Mouse (Mus musculus) MEL (cell line): ENCODE measurements around the gene Bglap2. TPM values are rescaled to one million over a fixed set of nuclear protein-coding genes. Genes with fewer than 3 reads are reported as not detected.
"Not testable (repeated sequence)": the region's sequence is repeated elsewhere in the genome, so short reads cannot be mapped to it uniquely, and the experiment has no call there.

Experiments
- DNase-seq: peaks from one replicate; pipeline ENCODE4 v3.0.0; 2011; ENCODE audit warnings: low read depth, low spot score
- H3K27ac ChIP-seq: 2 replicates; pipeline ENCODE4 v1.5.1; 2012; ENCODE audit warnings: low read depth, mild to moderate bottlenecking, control low read depth, low read length, moderate library complexity; ENCODE audit not compliant: control insufficient read depth
- H3K27me3 ChIP-seq, 2 experiments: fragments of 150-350 bp in 1 of 2; sonication (generic) in 1 of 2; 2 replicates each; pipeline ENCODE4 v1.6.1; 2012; ENCODE audit warnings: low read length in 2 of 2, mild to moderate bottlenecking in 2 of 2, improper control_type of control experiment in 1 of 2, moderate library complexity in 1 of 2; ENCODE audit not compliant: insufficient read depth in 2 of 2, control insufficient read depth in 1 of 2
- H3K36me3 ChIP-seq, 2 experiments: 2 replicates each; pipeline ENCODE4 v1.6.1; 2012 to 2014; ENCODE audit warnings: low read length in 2 of 2, improper control_type of control experiment in 1 of 2, inconsistent platforms in 1 of 2, mild to moderate bottlenecking in 1 of 2; ENCODE audit not compliant: insufficient read depth in 2 of 2, control insufficient read depth in 1 of 2
- H3K4me1 ChIP-seq, 2 experiments: fragments of 150-350 bp in 1 of 2; sonication (generic) in 1 of 2; 2 replicates each; pipeline ENCODE4 v1.6.1; 2012; ENCODE audit warnings: low read length in 2 of 2, improper control_type of control experiment in 1 of 2, mild to moderate bottlenecking in 1 of 2; ENCODE audit not compliant: insufficient read depth in 2 of 2, control insufficient read depth in 1 of 2
- H3K4me3 ChIP-seq, 2 experiments: fragments of 150-350 bp in 1 of 2; sonication (generic) in 1 of 2; 2 replicates each; pipeline ENCODE4 v1.5.1; 2012; ENCODE audit warnings: low read depth in 2 of 2, low read length in 2 of 2, mild to moderate bottlenecking in 2 of 2, moderate library complexity in 2 of 2, control low read depth in 1 of 2, improper control_type of control experiment in 1 of 2; ENCODE audit not compliant: control insufficient read depth in 1 of 2, insufficient read depth in 1 of 2
- H3K79me2 ChIP-seq: 2 replicates; pipeline ENCODE4 v1.6.1; 2012; ENCODE audit warnings: mild to moderate bottlenecking, low read length, moderate library complexity; ENCODE audit not compliant: control insufficient read depth, poor library complexity, insufficient read depth
- H3K9ac ChIP-seq: 2 replicates; pipeline ENCODE4 v1.6.1; 2012; ENCODE audit warnings: low read depth, mild to moderate bottlenecking, control low read depth, low read length, moderate library complexity; ENCODE audit not compliant: control insufficient read depth, poor library complexity, severe bottlenecking
- H3K9me3 ChIP-seq: fragments of 150-350 bp; sonication (generic); replicated peaks from 2 replicates; pipeline ENCODE4 v1.6.1; 2012; ENCODE audit warnings: mild to moderate bottlenecking, low read length, improper control_type of control experiment, moderate library complexity; ENCODE audit not compliant: insufficient read depth
- BHLHE40 ChIP-seq: IDR thresholded peaks from 2 replicates; pipeline ENCODE4 v1.6.1; 2012; ENCODE audit warnings: low read depth, mild to moderate bottlenecking, inconsistent platforms, low read length, improper control_type of control experiment, borderline replicate concordance
- CHD1 ChIP-seq: IDR thresholded peaks from 2 replicates; pipeline ENCODE4 v1.6.1; 2012; ENCODE audit warnings: low read depth, mild to moderate bottlenecking, inconsistent platforms, low read length, improper control_type of control experiment
- CHD2 ChIP-seq: IDR thresholded peaks from 2 replicates; pipeline ENCODE4 v1.6.1; 2011; ENCODE audit warnings: low read length, improper control_type of control experiment
- CTCF ChIP-seq, 3 experiments: IDR thresholded peaks in 2 of 3; conservative IDR thresholded peaks in 1 of 3; 2 replicates each; pipeline ENCODE4 v1.5.1; 2011 to 2012; ENCODE audit warnings: low read length in 3 of 3, low read depth in 2 of 3, mild to moderate bottlenecking in 2 of 3, improper control_type of control experiment in 1 of 3, inconsistent platforms in 1 of 3, mixed read lengths in 1 of 3, moderate library complexity in 1 of 3; ENCODE audit not compliant: control insufficient read depth in 1 of 3, insufficient read depth in 1 of 3, poor library complexity in 1 of 3, severe bottlenecking in 1 of 3
- E2F4 ChIP-seq: IDR thresholded peaks from 2 replicates; pipeline ENCODE4 v1.6.1; 2011; ENCODE audit warnings: low read depth, low read length, improper control_type of control experiment, borderline replicate concordance
- ELF1 ChIP-seq: IDR thresholded peaks from 2 replicates; pipeline ENCODE4 v1.6.1; 2014; ENCODE audit warnings: low read depth, mild to moderate bottlenecking, inconsistent platforms, low read length, improper control_type of control experiment, moderate library complexity
- EP300 ChIP-seq, 2 experiments: IDR thresholded peaks; 2 replicates each; pipeline ENCODE4 v1.6.1; 2011; ENCODE audit warnings: improper control_type of control experiment in 2 of 2, low read length in 2 of 2, low read depth in 1 of 2, mild to moderate bottlenecking in 1 of 2
- ETS1 ChIP-seq: IDR thresholded peaks from 2 replicates; pipeline ENCODE4 v1.6.1; 2012; ENCODE audit warnings: low read depth, mild to moderate bottlenecking, inconsistent platforms, low read length, improper control_type of control experiment, moderate library complexity
- GATA1 ChIP-seq: IDR thresholded peaks from 2 replicates; pipeline ENCODE4 v1.6.1; 2011; ENCODE audit warnings: low read depth, low read length, improper control_type of control experiment
- HCFC1 ChIP-seq: IDR thresholded peaks from 2 replicates; pipeline ENCODE4 v1.6.1; 2012; ENCODE audit warnings: low read depth, mild to moderate bottlenecking, inconsistent platforms, low read length, improper control_type of control experiment, moderate library complexity
- JUND ChIP-seq: IDR thresholded peaks from 2 replicates; pipeline ENCODE4 v1.6.1; 2011; ENCODE audit warnings: low read depth, mild to moderate bottlenecking, improper control_type of control experiment, low read length
- MAFK ChIP-seq: IDR thresholded peaks from 2 replicates; pipeline ENCODE4 v1.6.1; 2011; ENCODE audit warnings: low read depth, mild to moderate bottlenecking, low read length, improper control_type of control experiment, borderline replicate concordance
- MAX ChIP-seq: IDR thresholded peaks from 2 replicates; pipeline ENCODE4 v1.6.1; 2011; ENCODE audit warnings: low read length, improper control_type of control experiment
- MEF2A ChIP-seq: IDR thresholded peaks from 2 replicates; pipeline ENCODE4 v1.6.1; 2014; ENCODE audit warnings: low read depth, mild to moderate bottlenecking, inconsistent platforms, low read length, improper control_type of control experiment; ENCODE audit not compliant: poor library complexity, insufficient replicate concordance, severe bottlenecking; ENCODE audit errors: extremely low read depth
- MXI1 ChIP-seq: IDR thresholded peaks from 2 replicates; pipeline ENCODE4 v1.6.1; 2011; ENCODE audit warnings: mild to moderate bottlenecking, low read depth, low read length, improper control_type of control experiment
- MYB ChIP-seq: IDR thresholded peaks from 2 replicates; pipeline ENCODE4 v1.6.1; 2011; ENCODE audit warnings: mild to moderate bottlenecking, low read depth, low read length, improper control_type of control experiment
- MYC ChIP-seq: IDR thresholded peaks from 2 replicates; pipeline ENCODE4 v1.6.1; 2011; ENCODE audit warnings: low read depth, mild to moderate bottlenecking, low read length, improper control_type of control experiment, moderate library complexity
- POLR2AphosphoS2 ChIP-seq: IDR thresholded peaks from 2 replicates; pipeline ENCODE4 v1.6.1; 2011; ENCODE audit warnings: low read length, improper control_type of control experiment
- RAD21 ChIP-seq: IDR thresholded peaks from 2 replicates; pipeline ENCODE4 v1.6.1; 2011; ENCODE audit warnings: mild to moderate bottlenecking, low read depth, low read length, improper control_type of control experiment
- SIN3A ChIP-seq: IDR thresholded peaks from 2 replicates; pipeline ENCODE4 v1.6.1; 2012; ENCODE audit warnings: low read length, improper control_type of control experiment, inconsistent platforms
- SMC3 ChIP-seq: IDR thresholded peaks from 2 replicates; pipeline ENCODE4 v1.6.1; 2011; ENCODE audit warnings: low read depth, low read length, improper control_type of control experiment
- TAL1 ChIP-seq: IDR thresholded peaks from 2 replicates; pipeline ENCODE4 v1.6.1; 2012; ENCODE audit warnings: mild to moderate bottlenecking, inconsistent platforms, low read length, moderate library complexity, mixed read lengths
- TBP ChIP-seq: IDR thresholded peaks from 2 replicates; pipeline ENCODE4 v1.8.0; 2011; ENCODE audit warnings: low read depth, low read length, improper control_type of control experiment
- TCF12 ChIP-seq: IDR thresholded peaks from 2 replicates; pipeline ENCODE4 v1.6.1; 2014; ENCODE audit warnings: low read depth, mild to moderate bottlenecking, inconsistent platforms, low read length, improper control_type of control experiment, moderate library complexity
- UBTF ChIP-seq: IDR thresholded peaks from 2 replicates; pipeline ENCODE4 v1.6.1; 2012; ENCODE audit warnings: low read depth, mild to moderate bottlenecking, inconsistent platforms, low read length, improper control_type of control experiment, moderate library complexity, borderline replicate concordance; ENCODE audit not compliant: insufficient read depth
- USF1 ChIP-seq: IDR thresholded peaks from 2 replicates; pipeline ENCODE4 v1.6.1; 2014; ENCODE audit warnings: low read depth, mild to moderate bottlenecking, inconsistent platforms, low read length, improper control_type of control experiment, moderate library complexity
- USF2 ChIP-seq, 2 experiments: IDR thresholded peaks; 2 replicates each; pipeline ENCODE4 v1.6.1; 2011 to 2012; ENCODE audit warnings: improper control_type of control experiment in 2 of 2, low read length in 2 of 2, borderline replicate concordance in 1 of 2, inconsistent platforms in 1 of 2, low read depth in 1 of 2, mild to moderate bottlenecking in 1 of 2; ENCODE audit not compliant: insufficient read depth in 1 of 2
- ZC3H11A ChIP-seq: IDR thresholded peaks from 2 replicates; pipeline ENCODE4 v1.6.1; 2012; ENCODE audit warnings: low read depth, mild to moderate bottlenecking, inconsistent platforms, low read length, improper control_type of control experiment
- ZKSCAN1 ChIP-seq: IDR thresholded peaks from 2 replicates; pipeline ENCODE4 v1.6.1; 2012; ENCODE audit warnings: low read depth, mild to moderate bottlenecking, inconsistent platforms, low read length, improper control_type of control experiment, moderate library complexity
- ZMIZ1 ChIP-seq: IDR thresholded peaks from 2 replicates; pipeline ENCODE4 v1.6.1; 2012; ENCODE audit warnings: low read depth, mild to moderate bottlenecking, inconsistent platforms, low read length, improper control_type of control experiment, moderate library complexity
- polyA plus RNA-seq, 2 experiments: library from polyadenylated mRNA; stranded (reverse) in 1 of 2; unstranded in 1 of 2; fragments of >175 nt in 1 of 2; fragments of >200 nt in 1 of 2; gene quantifications; 2 replicates each; pipeline versions ENCODE4 v1.2.1 to v1.2.4; 2012; ENCODE audit warnings: low replicate concordance in 2 of 2, low read depth in 1 of 2; ENCODE audit not compliant: insufficient read length in 2 of 2, insufficient read depth in 1 of 2, missing spikeins in 1 of 2
- total RNA-seq: library from RNA; depleted of rRNA; stranded (reverse); fragments of 300-350 nt; gene quantifications from 2 replicates; pipeline ENCODE4 v1.2.3, GENCODE M21; 2012; rRNA removed

Gene Bglap2
- total RNA-seq (not detected in 2 replicates), polyA plus RNA-seq (not detected)

DNA sequence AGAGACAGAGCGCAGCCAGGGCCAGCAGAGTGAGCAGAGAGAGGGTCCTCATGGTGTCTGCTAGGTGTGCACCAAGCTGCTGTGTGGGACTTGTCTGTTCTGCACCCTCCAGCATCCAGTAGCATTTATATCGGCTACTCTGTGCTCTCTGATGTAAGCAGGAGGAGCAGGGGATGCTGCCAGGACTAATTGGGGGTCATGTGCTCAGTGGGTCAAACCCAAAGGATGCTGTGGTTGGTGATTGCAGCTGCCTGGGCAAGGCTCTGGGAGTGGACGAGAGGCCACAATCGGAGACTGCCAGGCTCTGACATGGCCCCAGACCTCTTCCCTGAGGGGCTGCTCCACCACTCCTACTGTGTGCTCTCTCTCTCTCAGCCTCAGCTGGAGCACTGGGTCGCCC is at the start of gene Bglap2:
Bglap2 (minus strand) TSS at position 101 of the 400 bp plus-strand sequence.
- H3K9me3 ChIP-seq, H3K4me1 ChIP-seq, DNase-seq, H3K9ac ChIP-seq, H3K36me3 ChIP-seq, H3K27me3 ChIP-seq, H3K79me2 ChIP-seq, H3K4me3 ChIP-seq, H3K27ac ChIP-seq: not testable (repeated sequence)

DNA sequence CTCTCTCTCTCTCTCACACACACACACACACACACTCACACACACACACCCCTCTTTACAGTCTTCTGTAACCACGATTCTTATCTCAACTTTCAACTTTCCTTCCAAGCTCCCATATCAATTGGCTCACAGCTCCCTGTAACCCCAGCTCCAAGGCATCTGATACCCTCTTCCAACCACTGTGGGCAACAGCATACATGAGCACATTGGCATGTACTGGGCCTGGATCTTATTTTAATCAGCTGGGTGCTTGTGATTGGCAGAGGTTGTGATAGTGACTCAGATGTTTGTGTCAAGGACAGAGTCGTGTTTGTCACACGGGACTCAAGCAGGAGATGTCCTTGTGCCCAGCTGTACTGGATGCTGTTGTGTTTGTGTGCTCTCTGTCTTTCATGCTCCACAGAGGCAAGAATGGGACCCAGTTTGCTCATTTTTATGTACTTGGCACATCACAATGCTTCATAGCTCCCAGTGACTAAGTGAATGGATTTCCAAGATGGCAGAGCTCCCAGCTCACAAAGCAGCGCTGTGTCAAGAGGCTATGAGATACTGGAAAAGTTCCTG is 48.9 kb upstream of the Bglap2 start:
- DNase-seq = peak; percentile 63
- H3K4me1 ChIP-seq = peaks cover 15 to 29% of the 10 kb centered on the region in 2 experiments
- TF ChIP-seq MYC (no peak), MAFK (no peak), EP300 (IDR thresholded peaks at IDR 0.05; ENCODE audit: low read depth in 1 of 2, low read length in 2 of 2) (0 out of 4 replicates have a peak, but pooled peaks of 1 of the 2 experiments have one; percentile 8), UBTF (no peak), TBP (no peak), GATA1 (peak; percentile 36; the same call in 1 of the 2 replicates), RAD21 (no peak), CHD2 (no peak), ZC3H11A (no peak), ETS1 (peak; percentile 81), USF2 (IDR thresholded peaks at IDR 0.05; ENCODE audit: borderline replicate concordance in 1 of 2, insufficient read depth in 1 of 2, low read depth in 1 of 2, low read length in 2 of 2) (no peak), ELF1 (no peak), MAX (no peak), POLR2AphosphoS2 (no peak), SIN3A (no peak), E2F4 (no peak), MYB (no peak), USF1 (no peak), TCF12 (peak; percentile 33; the same call in 1 of the 2 replicates), ZKSCAN1 (no peak), MXI1 (no peak), CTCF (IDR thresholded peaks at IDR 0.05 in 2 of 3, conservative IDR thresholded peaks at IDR 0.05 in 1 of 3; ENCODE audit: control insufficient read depth in 1 of 3, insufficient read depth in 1 of 3, low read depth in 2 of 3, low read length in 3 of 3, poor library complexity in 1 of 3, severe bottlenecking in 1 of 3) (no peak), JUND (no peak), ZMIZ1 (no peak), SMC3 (no peak), TAL1 (no peak), MEF2A (no peak), CHD1 (no peak), HCFC1 (no peak), BHLHE40 (no peak)
- peak overlapping the region; percentile 3 to 20; a peak in 1 of 4 replicates for H3K4me3 ChIP-seq
- peaks cover 0 to 25% of the 10 kb centered on the region in 2 experiments; a peak in 2 of 4 replicates for H3K36me3 ChIP-seq
- peaks cover 19% of the 10 kb centered on the region for H3K79me2 ChIP-seq
- H3K27me3 ChIP-seq = no peaks in the 10 kb centered on the region
- H3K27ac ChIP-seq = peak overlapping the region; percentile 1; the same call in 1 of the 2 replicates
- no peak overlapping the region for H3K9ac ChIP-seq
- H3K9me3 ChIP-seq = no peaks in the 10 kb centered on the region
